Mouse (Mus musculus): ENCODE measurements around the gene Dok7. TPM values are rescaled to one million over a fixed set of nuclear protein-coding genes. Genes with fewer than 3 reads are reported as not detected.
A peak's percentile ranks its signal among the peaks of the same experiment; 100 is the strongest.

The Dok7 gene
- polyA plus RNA-seq, 1 experiment from 2014 or later: 0.15 TPM

DNA sequence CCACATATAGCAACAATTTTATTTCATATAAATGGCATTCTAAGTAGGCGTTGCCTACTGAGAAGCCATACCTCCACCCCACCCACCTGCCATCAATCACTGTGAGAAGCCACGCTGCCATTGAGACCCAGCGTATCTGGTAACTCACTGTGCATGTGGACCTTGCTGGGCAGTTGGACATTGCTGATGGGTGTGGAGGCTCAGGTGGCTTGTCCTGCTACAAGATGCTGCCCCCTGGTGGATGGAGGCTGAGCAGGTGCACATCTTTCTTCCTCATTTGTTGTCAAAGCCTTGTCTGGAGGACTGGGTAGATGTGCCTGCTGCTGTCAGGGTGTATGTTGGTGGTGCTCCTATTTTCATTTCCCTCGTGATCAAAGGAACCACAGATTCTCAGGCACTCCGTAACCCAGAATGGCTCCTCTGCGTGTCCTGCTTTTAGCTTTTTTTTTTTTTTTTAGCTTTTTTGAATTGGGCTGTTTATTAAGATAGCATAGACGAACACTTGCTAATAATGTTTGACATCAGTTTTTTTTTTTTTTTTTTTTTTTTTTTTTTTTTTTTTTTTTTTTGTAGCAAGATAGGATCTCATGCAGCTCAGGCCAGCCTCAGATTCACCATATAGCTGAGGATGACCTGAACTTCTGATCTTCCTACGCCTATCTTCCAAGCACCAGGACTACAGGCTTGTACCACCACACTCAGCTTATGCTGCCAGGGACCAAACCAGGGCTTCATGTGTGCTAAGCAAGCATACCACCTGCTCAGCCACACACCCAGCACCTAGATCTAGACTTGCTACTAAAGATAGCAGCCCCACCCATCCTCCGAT lies 32.4 kb downstream of the Dok7 start:
- 54% methylated on average over 9 of the region's 9 CpGs for WGBS (ENCODE audit: insufficient replicate concordance)
- no peak overlapping the region for H3K27ac ChIP-seq (replicated peaks)
- no peak overlapping the region for H3K9ac ChIP-seq
- ATAC-seq (ENCODE audit: insufficient read depth): no peak
- H3K9me3 ChIP-seq (replicated peaks): no peaks in the 10 kb centered on the region
- H3K27me3 ChIP-seq: peaks cover 6% of the 10 kb centered on the region; the same call in 1 of the 2 replicates
- H3K4me2 ChIP-seq: no peak overlapping the region
- no peaks in the 10 kb centered on the region for H3K4me1 ChIP-seq (replicated peaks)
- H3K4me3 ChIP-seq (replicated peaks): no peak overlapping the region
- peaks cover 32% of the 10 kb centered on the region for H3K36me3 ChIP-seq (replicated peaks)

DNA sequence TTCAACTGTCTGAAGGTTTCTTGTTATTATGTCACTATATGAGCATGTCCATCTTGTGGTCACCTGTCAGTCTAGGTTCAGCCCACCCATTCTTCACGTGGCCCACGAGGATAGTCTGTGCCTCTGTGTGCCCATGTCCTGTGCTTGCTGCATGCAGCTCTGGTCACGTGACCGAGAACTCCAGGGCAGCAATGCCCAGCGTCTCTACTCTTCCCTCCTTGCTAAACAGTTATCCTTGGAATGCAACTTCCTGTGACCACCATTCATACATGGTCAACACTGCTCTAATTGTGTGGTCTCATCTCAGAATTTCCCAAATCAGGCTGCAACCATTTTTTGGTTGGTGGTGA lies 33.0 kb downstream of the Dok7 start:
- H3K27me3 ChIP-seq: peaks cover 6% of the 10 kb centered on the region; the same call in 1 of the 2 replicates
- no peak for ATAC-seq (ENCODE audit: insufficient read depth)
- no peak overlapping the region for H3K27ac ChIP-seq (replicated peaks)
- no peaks in the 10 kb centered on the region for H3K9me3 ChIP-seq (replicated peaks)
- no peak overlapping the region for H3K4me3 ChIP-seq (replicated peaks)
- no peak overlapping the region for H3K9ac ChIP-seq
- WGBS (ENCODE audit: insufficient replicate concordance): 62% methylated on average over 5 of the region's 5 CpGs
- H3K36me3 ChIP-seq (replicated peaks): peaks cover 36% of the 10 kb centered on the region
- H3K4me2 ChIP-seq: no peak overlapping the region
- H3K4me1 ChIP-seq (replicated peaks): no peaks in the 10 kb centered on the region

DNA sequence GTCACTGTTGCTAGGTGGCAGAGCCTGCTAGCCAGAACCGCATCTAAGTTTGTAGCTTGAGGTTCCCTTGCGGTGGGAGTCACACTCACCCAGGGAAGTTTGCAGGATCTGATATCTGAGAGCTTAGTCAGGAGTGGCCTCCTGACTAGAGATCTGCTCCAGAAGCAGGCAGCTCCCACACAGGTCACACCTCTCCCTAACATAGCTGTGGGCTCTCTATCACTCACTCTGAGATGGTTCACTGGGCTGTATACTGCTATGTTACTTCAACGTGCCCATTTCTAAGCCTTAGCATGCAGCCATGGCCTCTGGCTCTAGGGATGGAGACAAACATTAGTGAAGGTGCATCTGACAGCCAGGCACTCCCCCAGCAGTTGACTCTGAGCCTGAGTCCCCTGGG lies 35.1 kb downstream of the Dok7 start:
- no peaks in the 10 kb centered on the region for H3K4me1 ChIP-seq (replicated peaks)
- no peak overlapping the region for H3K4me2 ChIP-seq
- ATAC-seq (ENCODE audit: insufficient read depth): no peak
- H3K4me3 ChIP-seq (replicated peaks): no peak overlapping the region
- H3K9ac ChIP-seq: no peak overlapping the region
- H3K27ac ChIP-seq (replicated peaks): no peak overlapping the region
- no peaks in the 10 kb centered on the region for H3K27me3 ChIP-seq
- 82% methylated on average over 3 of the region's 3 CpGs for WGBS (ENCODE audit: insufficient replicate concordance)
- H3K9me3 ChIP-seq (replicated peaks): no peaks in the 10 kb centered on the region
- H3K36me3 ChIP-seq (replicated peaks): peaks cover 56% of the 10 kb centered on the region

DNA sequence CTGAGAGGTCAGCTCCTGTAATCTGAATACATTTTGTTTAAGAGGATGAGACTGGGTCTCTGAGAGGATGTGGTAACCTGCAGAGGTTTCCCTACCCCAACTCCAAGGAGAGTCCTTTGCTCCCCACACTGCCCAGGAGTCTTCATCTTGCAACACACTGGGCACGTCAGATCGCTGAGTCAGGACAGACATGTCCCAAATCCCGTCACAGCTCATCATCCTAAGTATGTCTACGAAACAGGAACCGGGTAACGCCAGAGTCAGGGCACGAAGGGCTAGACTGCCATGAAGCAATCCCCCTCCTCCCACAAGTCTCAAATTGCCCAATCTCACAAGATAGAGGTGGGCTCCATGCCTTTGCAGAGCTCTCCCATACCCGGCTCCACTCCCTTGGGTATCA lies 46.5 kb downstream of the Dok7 start:
- H3K4me3 ChIP-seq (replicated peaks): peak overlapping the region; percentile 69
- H3K4me1 ChIP-seq (replicated peaks): peaks cover 38% of the 10 kb centered on the region
- H3K36me3 ChIP-seq (replicated peaks): peaks cover 46% of the 10 kb centered on the region
- WGBS (ENCODE audit: insufficient replicate concordance): 72% methylated on average over 8 of the region's 8 CpGs
- H3K27ac ChIP-seq (replicated peaks): 0 out of 2 replicates have a peak overlapping the region, but pooled peaks have one; percentile 24
- H3K9ac ChIP-seq: peak overlapping the region; percentile 31; the same call in 1 of the 2 replicates
- peak overlapping the region; percentile 80 for H3K4me2 ChIP-seq
- no peak for ATAC-seq (ENCODE audit: insufficient read depth)
- H3K27me3 ChIP-seq: peaks cover 6% of the 10 kb centered on the region; the same call in 1 of the 2 replicates
- H3K9me3 ChIP-seq (replicated peaks): no peaks in the 10 kb centered on the region

DNA sequence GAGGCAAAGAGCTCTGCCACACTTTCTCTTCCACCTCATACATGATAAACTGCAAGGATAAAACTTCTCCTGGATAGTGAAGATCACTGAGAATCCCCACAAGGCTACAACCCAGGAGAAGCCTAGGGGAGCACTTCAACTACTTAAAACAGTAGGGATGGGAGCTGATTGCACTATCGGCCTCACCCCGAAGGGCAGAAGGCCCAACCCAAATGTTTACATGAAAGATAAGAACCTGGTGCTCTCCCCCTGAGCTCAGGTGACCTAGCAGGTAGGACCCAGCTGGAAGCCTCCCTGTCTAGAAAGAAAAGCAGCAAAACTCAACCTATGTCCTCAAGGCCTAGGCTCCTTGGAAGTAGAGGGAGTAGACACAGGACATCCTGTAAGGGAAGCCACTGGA lies 47.0 kb downstream of the Dok7 start:
- H3K9ac ChIP-seq: peak overlapping the region; percentile 31
- peak overlapping the region; percentile 69 for H3K4me3 ChIP-seq (replicated peaks)
- H3K27ac ChIP-seq (replicated peaks): peak overlapping the region; percentile 24; the same call in 1 of the 2 replicates
- peak overlapping the region; percentile 80 for H3K4me2 ChIP-seq
- peaks cover 41% of the 10 kb centered on the region for H3K36me3 ChIP-seq (replicated peaks)
- H3K9me3 ChIP-seq (replicated peaks): no peaks in the 10 kb centered on the region
- H3K27me3 ChIP-seq: peaks cover 6% of the 10 kb centered on the region
- 22% methylated on average over 2 of the region's 2 CpGs for WGBS (ENCODE audit: insufficient replicate concordance)
- H3K4me1 ChIP-seq (replicated peaks): peaks cover 38% of the 10 kb centered on the region
- ATAC-seq (ENCODE audit: insufficient read depth): peak; percentile 22; the same call in 1 of the 2 replicates

DNA sequence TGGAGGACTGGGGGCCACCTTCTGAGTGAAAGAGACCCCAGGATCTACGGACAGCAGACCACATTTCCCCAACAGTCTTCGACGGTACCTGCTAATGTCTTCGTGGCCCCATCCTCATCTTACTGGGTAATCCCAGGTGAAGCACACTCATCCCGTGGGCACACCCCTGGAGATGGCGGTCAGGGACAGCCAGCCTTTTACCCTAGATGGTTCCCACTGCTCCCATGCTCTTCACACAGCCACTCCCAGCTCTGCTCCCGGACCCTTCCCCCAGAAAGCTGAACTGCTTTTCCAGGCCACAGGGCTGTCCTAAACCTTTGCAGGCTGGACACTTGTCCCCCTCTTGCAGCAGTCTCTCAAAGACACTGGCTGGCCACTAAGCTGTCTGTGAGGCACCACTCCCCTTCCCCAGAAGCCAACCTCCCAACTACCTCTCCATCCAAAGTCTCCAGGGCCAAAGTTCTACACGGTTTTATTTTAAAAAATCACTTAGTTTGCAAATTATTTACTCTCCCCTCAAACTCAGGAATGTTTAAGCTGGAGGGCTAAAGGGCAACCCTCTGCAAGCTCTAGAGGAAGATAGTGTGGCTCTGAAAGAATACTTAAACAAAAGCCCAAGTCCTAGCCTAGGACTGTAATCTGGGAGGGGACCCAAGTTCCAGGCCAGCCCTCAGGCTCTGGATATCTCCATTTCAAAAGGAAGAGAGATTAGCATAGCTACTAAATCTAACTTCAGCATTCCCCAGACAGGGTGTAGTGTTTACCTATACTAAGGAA lies 47.8 kb downstream of the Dok7 start:
- peak overlapping the region; percentile 66 for H3K9ac ChIP-seq
- peaks cover 38% of the 10 kb centered on the region for H3K4me1 ChIP-seq (replicated peaks)
- WGBS (ENCODE audit: insufficient replicate concordance): 64% methylated on average over 8 of the region's 8 CpGs
- peaks cover 33% of the 10 kb centered on the region for H3K36me3 ChIP-seq (replicated peaks)
- H3K27me3 ChIP-seq: peaks cover 11% of the 10 kb centered on the region
- peak overlapping the region; percentile 69 for H3K4me3 ChIP-seq (replicated peaks)
- H3K4me2 ChIP-seq: peak overlapping the region; percentile 80
- H3K9me3 ChIP-seq (replicated peaks): no peaks in the 10 kb centered on the region
- H3K27ac ChIP-seq (replicated peaks): peak overlapping the region; percentile 61
- ATAC-seq (ENCODE audit: insufficient read depth): no peak

DNA sequence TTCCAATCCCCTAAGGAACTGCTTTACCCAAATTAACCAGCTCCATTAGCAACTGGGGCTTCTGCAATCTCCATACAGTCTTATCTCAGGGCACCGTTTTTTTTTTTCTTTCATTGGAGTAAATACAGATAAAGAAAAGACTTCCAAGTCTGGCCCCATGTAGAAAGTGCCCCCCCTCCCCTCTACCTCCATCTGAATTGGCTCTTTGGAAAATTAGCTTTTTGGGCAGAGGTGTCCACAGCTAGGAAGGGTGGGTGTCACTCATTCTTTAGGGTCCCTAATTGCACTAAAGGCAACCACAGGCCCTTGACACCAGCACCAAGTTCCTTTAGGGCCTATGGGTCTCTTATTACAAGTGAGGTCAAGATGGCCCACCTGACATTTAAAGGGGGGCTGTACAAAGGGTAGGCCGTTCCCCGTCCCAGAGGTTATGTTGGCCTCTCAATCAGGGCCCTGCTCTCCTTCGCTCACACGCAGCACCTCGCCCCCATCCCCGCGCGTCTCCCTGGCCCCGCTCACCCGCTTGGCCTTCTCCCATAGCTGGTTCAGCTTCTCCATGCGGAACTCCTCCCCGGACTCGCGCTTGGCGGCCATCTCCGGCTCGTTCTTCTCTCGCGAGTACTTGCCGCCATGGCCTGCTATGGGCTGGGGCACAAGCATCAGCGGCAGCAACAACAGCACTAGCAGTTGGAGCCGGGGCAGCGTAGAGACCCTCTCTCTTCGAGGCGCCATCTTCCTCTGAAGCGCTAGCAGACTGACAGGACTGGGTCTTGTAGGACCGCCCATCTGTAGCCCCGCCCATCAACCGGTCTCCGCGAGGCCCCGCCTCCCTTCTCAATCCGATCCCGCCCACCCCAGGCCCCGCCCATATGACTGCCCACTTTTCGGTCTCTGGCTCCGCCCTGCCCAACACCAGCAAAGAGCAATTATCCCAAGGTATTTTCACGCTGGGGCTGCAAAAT lies 48.7 kb downstream of the Dok7 start, which contains the start of gene Lrpap1:
Gene Lrpap1, minus strand, starts transcription at position 807 of the 962 bp plus-strand sequence.
- peak; percentile 83 for ATAC-seq (ENCODE audit: insufficient read depth)
- H3K4me1 ChIP-seq (replicated peaks): peaks cover 38% of the 10 kb centered on the region
- no peaks in the 10 kb centered on the region for H3K9me3 ChIP-seq (replicated peaks)
- WGBS (ENCODE audit: insufficient replicate concordance): under 1% methylated on average over 39 of the region's 39 CpGs
- H3K9ac ChIP-seq: peak within 1 kb of the TSS; percentile 66
- peaks cover 24% of the 10 kb centered on the region for H3K36me3 ChIP-seq (replicated peaks)
- peak within 1 kb of the TSS; percentile 80 for H3K4me2 ChIP-seq
- peak within 1 kb of the TSS; percentile 61 for H3K27ac ChIP-seq (replicated peaks)
- H3K27me3 ChIP-seq: peaks cover 11% of the 10 kb centered on the region
- H3K4me3 ChIP-seq (replicated peaks): peak within 1 kb of the TSS; percentile 69

DNA sequence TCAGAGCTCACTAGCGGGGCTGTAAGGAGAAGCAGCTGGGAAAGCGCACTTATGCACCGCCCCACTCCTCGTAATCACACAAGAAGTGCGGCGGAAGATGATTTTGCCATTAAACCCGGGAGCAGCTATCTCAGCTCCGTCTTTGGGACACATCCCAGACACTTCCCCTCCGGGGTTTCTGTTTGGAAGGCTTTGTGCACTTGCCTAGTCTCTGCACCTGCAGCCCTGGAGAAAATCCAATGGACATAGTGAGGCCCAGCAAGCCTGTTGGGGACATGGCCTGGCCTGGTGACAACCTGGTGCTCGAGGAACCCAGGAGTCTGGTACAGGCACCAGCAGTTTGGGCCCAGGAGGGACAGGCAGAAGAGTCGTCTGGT lies 49.3 kb downstream of the Dok7 start:
- Histone ChIP-seq H3K36me3 (replicated peaks) (peaks cover 18% of the 10 kb centered on the region), H3K4me2 (peak overlapping the region; percentile 80), H3K9ac (peak overlapping the region; percentile 35; the same call in 1 of the 2 replicates), H3K4me3 (replicated peaks) (peak overlapping the region; percentile 69), H3K9me3 (replicated peaks) (no peaks in the 10 kb centered on the region), H3K27me3 (peaks cover 14% of the 10 kb centered on the region), H3K27ac (replicated peaks) (no peak overlapping the region), H3K4me1 (replicated peaks) (peaks cover 38% of the 10 kb centered on the region)
- peak; percentile 16 for ATAC-seq (ENCODE audit: insufficient read depth)
- 9% methylated on average over 11 of the region's 11 CpGs for WGBS (ENCODE audit: insufficient replicate concordance)

DNA sequence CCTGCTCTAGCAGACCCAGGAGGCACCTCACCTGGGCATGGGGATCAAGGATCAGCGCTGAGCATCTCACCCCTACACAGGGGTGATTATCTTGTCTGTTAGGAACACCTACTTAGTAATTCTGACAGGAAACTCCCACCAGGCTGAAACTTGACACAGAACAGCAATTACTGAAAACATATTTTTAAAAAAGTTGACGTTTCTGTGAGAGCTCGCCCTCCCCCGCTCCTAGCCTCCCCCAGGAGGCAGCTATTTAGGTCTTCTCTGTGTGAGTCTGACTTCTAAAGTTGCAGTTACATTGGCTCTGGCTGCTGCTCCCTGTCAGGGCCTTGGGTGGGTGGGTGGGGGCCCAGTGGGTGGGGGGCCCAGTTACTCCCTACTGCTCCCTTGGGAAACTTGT lies 55.9 kb downstream of the Dok7 start:
- Histone ChIP-seq H3K27me3 (peaks cover 17% of the 10 kb centered on the region), H3K4me2 (no peak overlapping the region), H3K36me3 (replicated peaks) (no peaks in the 10 kb centered on the region), H3K27ac (replicated peaks) (no peak overlapping the region), H3K9me3 (replicated peaks) (no peaks in the 10 kb centered on the region), H3K4me3 (replicated peaks) (no peak overlapping the region), H3K4me1 (replicated peaks) (peaks cover 11% of the 10 kb centered on the region), H3K9ac (no peak overlapping the region)
- no peak for ATAC-seq (ENCODE audit: insufficient read depth)
- 58% methylated on average over 4 of the region's 4 CpGs for WGBS (ENCODE audit: insufficient replicate concordance)

DNA sequence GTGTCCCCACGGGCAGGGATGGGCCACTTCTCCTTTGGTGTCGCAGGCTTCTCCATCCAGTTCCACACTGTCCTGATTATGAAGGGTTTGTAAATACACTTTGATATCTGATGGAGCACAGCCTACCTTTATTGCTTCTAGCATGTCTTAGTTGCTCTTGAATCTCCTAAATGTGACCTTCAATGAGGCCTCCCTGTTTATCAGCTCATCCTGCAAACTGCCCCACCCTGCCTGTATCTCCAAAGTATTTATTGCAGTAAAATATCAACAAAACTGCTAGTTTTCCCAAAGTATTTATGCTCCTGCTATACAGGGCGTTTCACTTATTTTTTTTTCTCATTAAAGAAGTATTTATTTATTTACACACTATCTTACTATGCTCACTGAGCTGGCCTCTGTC lies 59.4 kb downstream of the Dok7 start:
- ATAC-seq (ENCODE audit: insufficient read depth): no peak
- no peak overlapping the region; the same call in 1 of the 2 replicates for H3K27ac ChIP-seq (replicated peaks)
- H3K9ac ChIP-seq: no peak overlapping the region
- H3K4me1 ChIP-seq (replicated peaks): peaks cover 21% of the 10 kb centered on the region
- H3K27me3 ChIP-seq: peaks cover 31% of the 10 kb centered on the region
- 50% methylated on average over 3 of the region's 3 CpGs for WGBS (ENCODE audit: insufficient replicate concordance)
- H3K36me3 ChIP-seq (replicated peaks): no peaks in the 10 kb centered on the region
- H3K4me3 ChIP-seq (replicated peaks): no peak overlapping the region
- H3K4me2 ChIP-seq: peak overlapping the region; percentile 26; the same call in 1 of the 2 replicates
- H3K9me3 ChIP-seq (replicated peaks): no peaks in the 10 kb centered on the region

All from liver, embryonic 15.5 days (tissue).